Mouse (Mus musculus): Measurements from ENCODE around the gene C2cd2. TPM values are rescaled to one million over a fixed set of nuclear protein-coding genes. Genes with fewer than 3 reads are reported as not detected.

C2cd2 gene
- polyA plus RNA-seq, 1 experiment: 10.8 TPM

GRCm38 (mm10) chr16:97923700-97924099 is 38.7 kb downstream of the C2cd2 start:
- H3K27ac ChIP-seq (replicated peaks; ENCODE audit: low read depth, low read length): no peak overlapping the region
- H3K4me3 ChIP-seq (ENCODE audit: insufficient read depth, low read depth, low read length): no peak overlapping the region
- H3K4me1 ChIP-seq (ENCODE audit: control insufficient read depth, insufficient read depth, insufficient read length, low read length): peaks cover 12% of the 10 kb centered on the region; the same call in 1 of the 2 replicates

GRCm38 (mm10) chr16:97922779-97923126 is 39.6 kb downstream of the C2cd2 start:
- Histone ChIP-seq H3K4me1 (ENCODE audit: control insufficient read depth, insufficient read depth, insufficient read length, low read length) (peaks cover 14% of the 10 kb centered on the region; the same call in 1 of the 2 replicates), H3K4me3 (ENCODE audit: insufficient read depth, low read depth, low read length) (peak overlapping the region; percentile 95), H3K27ac (replicated peaks; ENCODE audit: low read depth, low read length) (peak overlapping the region; percentile 54; the same call in 1 of the 2 replicates)

- Histone ChIP-seq H3K27ac (replicated peaks; ENCODE audit: low read depth, low read length) (peak overlapping the region; percentile 84), H3K4me1 (ENCODE audit: control insufficient read depth, insufficient read depth, insufficient read length, low read length) (peaks cover 19% of the 10 kb centered on the region; the same call in 1 of the 2 replicates), H3K4me3 (ENCODE audit: insufficient read depth, low read depth, low read length) (peak overlapping the region; percentile 95)
Measured at GRCm38 (mm10) chr16:97921961-97922778, 40.2 kb downstream of the C2cd2 start.

- H3K4me1 ChIP-seq (ENCODE audit: control insufficient read depth, insufficient read depth, insufficient read length, low read length): peaks cover 20% of the 10 kb centered on the region; the same call in 1 of the 2 replicates
- H3K27ac ChIP-seq (replicated peaks; ENCODE audit: low read depth, low read length): no peak overlapping the region
- H3K4me3 ChIP-seq (ENCODE audit: insufficient read depth, low read depth, low read length): peak overlapping the region; percentile 9; the same call in 1 of the 2 replicates
Measured at GRCm38 (mm10) chr16:97920621-97921020, 41.8 kb downstream of the C2cd2 start.

- H3K4me3 ChIP-seq (ENCODE audit: insufficient read depth, low read depth, low read length): no peak overlapping the region
- H3K27ac ChIP-seq (replicated peaks; ENCODE audit: low read depth, low read length): no peak overlapping the region
- peaks cover 20% of the 10 kb centered on the region for H3K4me1 ChIP-seq (ENCODE audit: control insufficient read depth, insufficient read depth, insufficient read length, low read length)
Measured at GRCm38 (mm10) chr16:97919793-97920192, 42.6 kb downstream of the C2cd2 start.

- no peak overlapping the region for H3K4me3 ChIP-seq (ENCODE audit: insufficient read depth, low read depth, low read length)
- H3K4me1 ChIP-seq (ENCODE audit: control insufficient read depth, insufficient read depth, insufficient read length, low read length): peaks cover 9% of the 10 kb centered on the region
- H3K27ac ChIP-seq (replicated peaks; ENCODE audit: low read depth, low read length): no peak overlapping the region
Measured at GRCm38 (mm10) chr16:97912873-97913272, 49.5 kb downstream of the C2cd2 start.

GRCm38 (mm10) chr16:97909356-97909755 is 53.0 kb downstream of the C2cd2 start:
- Histone ChIP-seq H3K4me3 (ENCODE audit: insufficient read depth, low read depth, low read length) (no peak overlapping the region), H3K27ac (replicated peaks; ENCODE audit: low read depth, low read length) (no peak overlapping the region), H3K4me1 (ENCODE audit: control insufficient read depth, insufficient read depth, insufficient read length, low read length) (peaks cover 8% of the 10 kb centered on the region; the same call in 1 of the 2 replicates)

- H3K27ac ChIP-seq (replicated peaks; ENCODE audit: low read depth, low read length): no peak overlapping the region
- H3K4me1 ChIP-seq (ENCODE audit: control insufficient read depth, insufficient read depth, insufficient read length, low read length): peaks cover 8% of the 10 kb centered on the region; the same call in 1 of the 2 replicates
- no peak overlapping the region for H3K4me3 ChIP-seq (ENCODE audit: insufficient read depth, low read depth, low read length)
Measured at GRCm38 (mm10) chr16:97907496-97907895, 54.9 kb downstream of the C2cd2 start.

- no peak overlapping the region for H3K4me3 ChIP-seq (ENCODE audit: insufficient read depth, low read depth, low read length)
- peaks cover 8% of the 10 kb centered on the region; the same call in 1 of the 2 replicates for H3K4me1 ChIP-seq (ENCODE audit: control insufficient read depth, insufficient read depth, insufficient read length, low read length)
- peak overlapping the region; percentile 29 for H3K27ac ChIP-seq (replicated peaks; ENCODE audit: low read depth, low read length)
Measured at GRCm38 (mm10) chr16:97906337-97906736, 56.1 kb downstream of the C2cd2 start.

- Histone ChIP-seq H3K4me3 (ENCODE audit: insufficient read depth, low read depth, low read length) (no peak overlapping the region), H3K4me1 (ENCODE audit: control insufficient read depth, insufficient read depth, insufficient read length, low read length) (peaks cover 8% of the 10 kb centered on the region; the same call in 1 of the 2 replicates), H3K27ac (replicated peaks; ENCODE audit: low read depth, low read length) (peak overlapping the region; percentile 68)
Measured at GRCm38 (mm10) chr16:97905449-97905991, 56.9 kb downstream of the C2cd2 start.

GRCm38 (mm10) chr16:97904035-97904434 is 58.4 kb downstream of the C2cd2 start:
- Histone ChIP-seq H3K4me3 (ENCODE audit: insufficient read depth, low read depth, low read length) (no peak overlapping the region), H3K27ac (replicated peaks; ENCODE audit: low read depth, low read length) (no peak overlapping the region)

GRCm38 (mm10) chr16:97897346-97898024 is 64.9 kb downstream of the C2cd2 start:
- Histone ChIP-seq H3K27ac (replicated peaks; ENCODE audit: low read depth, low read length) (peak overlapping the region; percentile 63), H3K4me3 (ENCODE audit: insufficient read depth, low read depth, low read length) (peak overlapping the region; percentile 12), H3K4me1 (ENCODE audit: control insufficient read depth, insufficient read depth, insufficient read length, low read length) (peaks cover 4% of the 10 kb centered on the region; the same call in 1 of the 2 replicates)

More at GRCm38 (mm10) chr16:97904035-97904434, 58.4 kb downstream of the C2cd2 start:
- peaks cover 8% of the 10 kb centered on the region; the same call in 1 of the 2 replicates for H3K4me1 ChIP-seq (ENCODE audit: control insufficient read depth, insufficient read depth, insufficient read length, low read length)

GRCm38 (mm10) chr16:97887762-97888161 is 74.6 kb downstream of the C2cd2 start:
- Histone ChIP-seq H3K4me1 (ENCODE audit: control insufficient read depth, insufficient read depth, insufficient read length, low read length) (no peaks in the 10 kb centered on the region), H3K4me3 (ENCODE audit: insufficient read depth, low read depth, low read length) (no peak overlapping the region), H3K27ac (replicated peaks; ENCODE audit: low read depth, low read length) (no peak overlapping the region)

- Histone ChIP-seq H3K4me3 (ENCODE audit: insufficient read depth, low read depth, low read length) (no peak overlapping the region), H3K4me1 (ENCODE audit: control insufficient read depth, insufficient read depth, insufficient read length, low read length) (no peaks in the 10 kb centered on the region)
Measured at GRCm38 (mm10) chr16:97883696-97884095, 78.7 kb downstream of the C2cd2 start.

GRCm38 (mm10) chr16:97882891-97883290 is 79.5 kb downstream of the C2cd2 start:
- H3K4me1 ChIP-seq (ENCODE audit: control insufficient read depth, insufficient read depth, insufficient read length, low read length): no peaks in the 10 kb centered on the region
- no peak overlapping the region for H3K4me3 ChIP-seq (ENCODE audit: insufficient read depth, low read depth, low read length)
- H3K27ac ChIP-seq (replicated peaks; ENCODE audit: low read depth, low read length): no peak overlapping the region

More at GRCm38 (mm10) chr16:97883696-97884095, 78.7 kb downstream of the C2cd2 start:
- H3K27ac ChIP-seq (replicated peaks; ENCODE audit: low read depth, low read length): no peak overlapping the region

Measured in brown adipose tissue, adult 24 weeks (tissue).